Mouse (Mus musculus): Measurements from ENCODE around the gene Ccdc172.

The Ccdc172 gene

GRCm38 (mm10) chr19:58572429-58573071 is 60.8 kb downstream of the Ccdc172 start:
- DNase-seq, result no peak

GRCm38 (mm10) chr19:58573072-58573438 is 61.3 kb downstream of the Ccdc172 start:
- DNase-seq, result no peak

DNA sequence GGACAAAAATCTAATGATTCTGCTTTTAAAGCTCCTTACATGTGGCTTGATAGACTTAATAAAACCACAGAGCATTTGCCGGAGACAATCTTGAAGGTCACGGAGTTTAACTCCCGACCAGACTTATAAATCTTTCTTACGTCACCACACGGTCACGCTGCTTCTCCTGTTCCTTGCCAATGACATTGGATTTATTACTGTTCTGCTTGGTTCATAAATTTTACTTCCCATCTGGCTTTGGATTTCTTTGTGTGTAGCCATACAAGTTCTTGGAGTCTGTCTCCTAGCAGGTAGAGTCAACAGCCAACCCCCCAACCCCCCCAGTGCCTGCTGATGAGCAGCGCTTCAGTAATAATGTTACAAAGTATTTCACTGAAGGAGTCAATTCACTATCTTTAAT is 70.2 kb downstream of the Ccdc172 start:
- no peak for DNase-seq

GRCm38 (mm10) chr19:58582956-58583355 is 71.2 kb downstream of the Ccdc172 start:
- no peak for DNase-seq

- no peak for DNase-seq
Measured at GRCm38 (mm10) chr19:58586046-58586445, 74.3 kb downstream of the Ccdc172 start.

- DNase-seq, result no peak
Measured at GRCm38 (mm10) chr19:58590251-58590936, 78.6 kb downstream of the Ccdc172 start.

DNA sequence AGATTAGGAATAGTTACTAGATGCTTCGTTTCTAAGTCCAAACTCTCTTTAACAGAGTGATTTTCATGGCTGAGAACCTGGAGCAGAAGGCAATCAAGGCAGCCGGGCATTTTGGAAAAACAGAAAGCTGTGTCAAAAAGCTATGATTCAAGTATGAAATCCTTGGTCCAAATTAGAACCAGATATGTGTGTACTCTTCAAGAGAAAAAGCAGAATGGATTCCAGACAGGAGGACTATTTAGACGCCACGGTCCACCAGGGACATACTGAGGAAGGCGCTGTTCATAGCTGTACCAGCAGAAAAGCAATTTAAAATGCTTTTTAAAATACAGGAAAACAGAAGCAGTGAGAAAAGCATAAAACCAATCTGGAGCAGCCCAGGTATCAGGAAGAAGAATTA is 88.6 kb downstream of the Ccdc172 start:
- DNase-seq, result no peak

Data from kidney, adult 18-20 months (tissue).